Mouse (Mus musculus) MEL (cell line): ENCODE results near the gene Hnf1a. TPM values are rescaled to one million over a fixed set of nuclear protein-coding genes. Genes with fewer than 3 reads are reported as not detected.

Source experiments
- DNase-seq: peaks from one replicate; pipeline ENCODE4 v3.0.0; 2011; ENCODE audit warnings: low read depth, low spot score
- H3K27ac ChIP-seq: 2 replicates; pipeline ENCODE4 v1.5.1; 2012; ENCODE audit warnings: low read depth, mild to moderate bottlenecking, control low read depth, low read length, moderate library complexity; ENCODE audit not compliant: control insufficient read depth
- H3K27me3 ChIP-seq, 2 experiments: fragments of 150-350 bp in 1 of 2; sonication (generic) in 1 of 2; 2 replicates each; pipeline ENCODE4 v1.6.1; 2012; ENCODE audit warnings: low read length in 2 of 2, mild to moderate bottlenecking in 2 of 2, improper control_type of control experiment in 1 of 2, moderate library complexity in 1 of 2; ENCODE audit not compliant: insufficient read depth in 2 of 2, control insufficient read depth in 1 of 2
- H3K36me3 ChIP-seq, 2 experiments: 2 replicates each; pipeline ENCODE4 v1.6.1; 2012 to 2014; ENCODE audit warnings: low read length in 2 of 2, improper control_type of control experiment in 1 of 2, inconsistent platforms in 1 of 2, mild to moderate bottlenecking in 1 of 2; ENCODE audit not compliant: insufficient read depth in 2 of 2, control insufficient read depth in 1 of 2
- H3K4me1 ChIP-seq, 2 experiments: fragments of 150-350 bp in 1 of 2; sonication (generic) in 1 of 2; 2 replicates each; pipeline ENCODE4 v1.6.1; 2012; ENCODE audit warnings: low read length in 2 of 2, improper control_type of control experiment in 1 of 2, mild to moderate bottlenecking in 1 of 2; ENCODE audit not compliant: insufficient read depth in 2 of 2, control insufficient read depth in 1 of 2
- H3K4me3 ChIP-seq, 2 experiments: fragments of 150-350 bp in 1 of 2; sonication (generic) in 1 of 2; 2 replicates each; pipeline ENCODE4 v1.5.1; 2012; ENCODE audit warnings: low read depth in 2 of 2, low read length in 2 of 2, mild to moderate bottlenecking in 2 of 2, moderate library complexity in 2 of 2, control low read depth in 1 of 2, improper control_type of control experiment in 1 of 2; ENCODE audit not compliant: control insufficient read depth in 1 of 2, insufficient read depth in 1 of 2
- H3K79me2 ChIP-seq: 2 replicates; pipeline ENCODE4 v1.6.1; 2012; ENCODE audit warnings: mild to moderate bottlenecking, low read length, moderate library complexity; ENCODE audit not compliant: control insufficient read depth, poor library complexity, insufficient read depth
- H3K9ac ChIP-seq: 2 replicates; pipeline ENCODE4 v1.6.1; 2012; ENCODE audit warnings: low read depth, mild to moderate bottlenecking, control low read depth, low read length, moderate library complexity; ENCODE audit not compliant: control insufficient read depth, poor library complexity, severe bottlenecking
- H3K9me3 ChIP-seq: fragments of 150-350 bp; sonication (generic); replicated peaks from 2 replicates; pipeline ENCODE4 v1.6.1; 2012; ENCODE audit warnings: mild to moderate bottlenecking, low read length, improper control_type of control experiment, moderate library complexity; ENCODE audit not compliant: insufficient read depth
- BHLHE40 ChIP-seq: IDR thresholded peaks from 2 replicates; pipeline ENCODE4 v1.6.1; 2012; ENCODE audit warnings: low read depth, mild to moderate bottlenecking, inconsistent platforms, low read length, improper control_type of control experiment, borderline replicate concordance
- CHD2 ChIP-seq: IDR thresholded peaks from 2 replicates; pipeline ENCODE4 v1.6.1; 2011; ENCODE audit warnings: low read length, improper control_type of control experiment
- EP300 ChIP-seq, 2 experiments: IDR thresholded peaks; 2 replicates each; pipeline ENCODE4 v1.6.1; 2011; ENCODE audit warnings: improper control_type of control experiment in 2 of 2, low read length in 2 of 2, low read depth in 1 of 2, mild to moderate bottlenecking in 1 of 2
- ETS1 ChIP-seq: IDR thresholded peaks from 2 replicates; pipeline ENCODE4 v1.6.1; 2012; ENCODE audit warnings: low read depth, mild to moderate bottlenecking, inconsistent platforms, low read length, improper control_type of control experiment, moderate library complexity
- GATA1 ChIP-seq: IDR thresholded peaks from 2 replicates; pipeline ENCODE4 v1.6.1; 2011; ENCODE audit warnings: low read depth, low read length, improper control_type of control experiment
- MAFK ChIP-seq: IDR thresholded peaks from 2 replicates; pipeline ENCODE4 v1.6.1; 2011; ENCODE audit warnings: low read depth, mild to moderate bottlenecking, low read length, improper control_type of control experiment, borderline replicate concordance
- MAX ChIP-seq: IDR thresholded peaks from 2 replicates; pipeline ENCODE4 v1.6.1; 2011; ENCODE audit warnings: low read length, improper control_type of control experiment
- MAZ ChIP-seq: IDR thresholded peaks from 2 replicates; pipeline ENCODE4 v1.6.1; 2012; ENCODE audit warnings: low read depth, mild to moderate bottlenecking, inconsistent platforms, low read length, improper control_type of control experiment
- MEF2A ChIP-seq: IDR thresholded peaks from 2 replicates; pipeline ENCODE4 v1.6.1; 2014; ENCODE audit warnings: low read depth, mild to moderate bottlenecking, inconsistent platforms, low read length, improper control_type of control experiment; ENCODE audit not compliant: poor library complexity, insufficient replicate concordance, severe bottlenecking; ENCODE audit errors: extremely low read depth
- MXI1 ChIP-seq: IDR thresholded peaks from 2 replicates; pipeline ENCODE4 v1.6.1; 2011; ENCODE audit warnings: mild to moderate bottlenecking, low read depth, low read length, improper control_type of control experiment
- MYB ChIP-seq: IDR thresholded peaks from 2 replicates; pipeline ENCODE4 v1.6.1; 2011; ENCODE audit warnings: mild to moderate bottlenecking, low read depth, low read length, improper control_type of control experiment
- MYC ChIP-seq: IDR thresholded peaks from 2 replicates; pipeline ENCODE4 v1.6.1; 2011; ENCODE audit warnings: low read depth, mild to moderate bottlenecking, low read length, improper control_type of control experiment, moderate library complexity
- NELFE ChIP-seq: IDR thresholded peaks from 2 replicates; pipeline ENCODE4 v1.6.1; 2011; ENCODE audit warnings: low read depth, low read length, improper control_type of control experiment
- POLR2A ChIP-seq, 2 experiments: IDR thresholded peaks; 2 replicates each; pipeline ENCODE4 v1.6.1; 2011 to 2012; ENCODE audit warnings: low read length in 2 of 2, mild to moderate bottlenecking in 2 of 2, control low read depth in 1 of 2, improper control_type of control experiment in 1 of 2, low read depth in 1 of 2, moderate library complexity in 1 of 2; ENCODE audit not compliant: control insufficient read depth in 1 of 2, insufficient read depth in 1 of 2, poor library complexity in 1 of 2
- RAD21 ChIP-seq: IDR thresholded peaks from 2 replicates; pipeline ENCODE4 v1.6.1; 2011; ENCODE audit warnings: mild to moderate bottlenecking, low read depth, low read length, improper control_type of control experiment
- RCOR1 ChIP-seq: IDR thresholded peaks from 2 replicates; pipeline ENCODE4 v1.6.1; 2012; ENCODE audit warnings: low read depth, mild to moderate bottlenecking, inconsistent platforms, low read length, improper control_type of control experiment
- SIN3A ChIP-seq: IDR thresholded peaks from 2 replicates; pipeline ENCODE4 v1.6.1; 2012; ENCODE audit warnings: low read length, improper control_type of control experiment, inconsistent platforms
- TAL1 ChIP-seq: IDR thresholded peaks from 2 replicates; pipeline ENCODE4 v1.6.1; 2012; ENCODE audit warnings: mild to moderate bottlenecking, inconsistent platforms, low read length, moderate library complexity, mixed read lengths
- TBP ChIP-seq: IDR thresholded peaks from 2 replicates; pipeline ENCODE4 v1.8.0; 2011; ENCODE audit warnings: low read depth, low read length, improper control_type of control experiment
- TCF12 ChIP-seq: IDR thresholded peaks from 2 replicates; pipeline ENCODE4 v1.6.1; 2014; ENCODE audit warnings: low read depth, mild to moderate bottlenecking, inconsistent platforms, low read length, improper control_type of control experiment, moderate library complexity
- UBTF ChIP-seq: IDR thresholded peaks from 2 replicates; pipeline ENCODE4 v1.6.1; 2012; ENCODE audit warnings: low read depth, mild to moderate bottlenecking, inconsistent platforms, low read length, improper control_type of control experiment, moderate library complexity, borderline replicate concordance; ENCODE audit not compliant: insufficient read depth
- USF1 ChIP-seq: IDR thresholded peaks from 2 replicates; pipeline ENCODE4 v1.6.1; 2014; ENCODE audit warnings: low read depth, mild to moderate bottlenecking, inconsistent platforms, low read length, improper control_type of control experiment, moderate library complexity
- ZC3H11A ChIP-seq: IDR thresholded peaks from 2 replicates; pipeline ENCODE4 v1.6.1; 2012; ENCODE audit warnings: low read depth, mild to moderate bottlenecking, inconsistent platforms, low read length, improper control_type of control experiment
- ZKSCAN1 ChIP-seq: IDR thresholded peaks from 2 replicates; pipeline ENCODE4 v1.6.1; 2012; ENCODE audit warnings: low read depth, mild to moderate bottlenecking, inconsistent platforms, low read length, improper control_type of control experiment, moderate library complexity
- ZNF384 ChIP-seq: IDR thresholded peaks from 2 replicates; pipeline ENCODE4 v1.6.1; 2012; ENCODE audit warnings: low read depth, mild to moderate bottlenecking, inconsistent platforms, low read length, improper control_type of control experiment
- polyA plus RNA-seq, 2 experiments: library from polyadenylated mRNA; stranded (reverse) in 1 of 2; unstranded in 1 of 2; fragments of >175 nt in 1 of 2; fragments of >200 nt in 1 of 2; gene quantifications; 2 replicates each; pipeline versions ENCODE4 v1.2.1 to v1.2.4; 2012; ENCODE audit warnings: low replicate concordance in 2 of 2, low read depth in 1 of 2; ENCODE audit not compliant: insufficient read length in 2 of 2, insufficient read depth in 1 of 2, missing spikeins in 1 of 2
- total RNA-seq: library from RNA; depleted of rRNA; stranded (reverse); fragments of 300-350 nt; gene quantifications from 2 replicates; pipeline ENCODE4 v1.2.3, GENCODE M21; 2012

The Hnf1a gene
- total and polyA plus RNA-seq, 3 experiments: 0.08 to 0.28 TPM; not detected in 1

DNA sequence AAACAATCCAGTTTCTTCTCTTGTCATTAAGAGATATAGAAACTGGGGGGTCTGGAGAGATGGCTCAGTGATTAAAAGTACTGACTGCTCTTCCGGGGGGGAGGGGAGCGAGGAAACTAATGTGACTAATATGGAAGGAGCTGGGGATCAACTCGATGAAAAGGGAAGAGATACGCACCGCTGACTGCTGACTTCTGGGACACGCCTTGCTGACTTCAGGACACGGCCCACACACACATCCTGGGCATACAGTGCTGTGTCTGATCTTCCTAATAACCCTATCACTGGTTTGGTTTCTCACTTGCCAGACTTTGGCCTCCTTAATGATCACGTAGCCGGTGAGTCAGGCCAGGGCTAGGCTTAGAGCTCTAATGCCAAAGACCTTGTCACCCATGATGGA is 44.1 kb downstream of the Hnf1a start:
- Histone ChIP-seq H3K9me3 (no peaks in the 10 kb centered on the region), H3K79me2 (peaks cover 3% of the 10 kb centered on the region; the same call in 1 of the 2 replicates), H3K4me3 (peak overlapping the region in 1 of 2 experiments; percentile 16; a peak in 2 of 4 replicates), H3K27me3 (no peaks in the 10 kb centered on the region), H3K4me1 (peaks cover 9 to 41% of the 10 kb centered on the region in 2 experiments), H3K36me3 (peaks cover 0 to 32% of the 10 kb centered on the region in 2 experiments; a peak in 2 of 4 replicates), H3K27ac (peak overlapping the region; percentile 91), H3K9ac (peak overlapping the region; percentile 36)
- peak; percentile 85 for DNase-seq
- TF ChIP-seq POLR2A (IDR thresholded peaks at IDR 0.05; ENCODE audit: control insufficient read depth in 1 of 2, insufficient read depth in 1 of 2, low read depth in 1 of 2, low read length in 2 of 2, poor library complexity in 1 of 2) (peak in 1 of 2 experiments; percentile 26; a peak in 1 of 4 replicates), MYC (0 out of 2 replicates have a peak, but pooled peaks have one; percentile 47), SIN3A (peak; percentile 52; the same call in 1 of the 2 replicates), ETS1 (peak; percentile 50; the same call in 1 of the 2 replicates), MEF2A (no peak), MAFK (no peak), CHD2 (no peak), NELFE (peak; percentile 48; the same call in 1 of the 2 replicates), TBP (peak; percentile 66; the same call in 1 of the 2 replicates), RCOR1 (peak; percentile 42; the same call in 1 of the 2 replicates), RAD21 (no peak), USF1 (no peak), TCF12 (0 out of 2 replicates have a peak, but pooled peaks have one; percentile 6), GATA1 (peak; percentile 41; the same call in 1 of the 2 replicates), MAX (peak; percentile 48), EP300 (IDR thresholded peaks at IDR 0.05; ENCODE audit: low read depth in 1 of 2, low read length in 2 of 2) (peak; percentile 38 to 42; a peak in 3 of 4 replicates), MAZ (peak; percentile 16; the same call in 1 of the 2 replicates), MXI1 (peak; percentile 44; the same call in 1 of the 2 replicates)

- Histone ChIP-seq H3K4me1 (peaks cover 9 to 41% of the 10 kb centered on the region in 2 experiments), H3K79me2 (peaks cover 3% of the 10 kb centered on the region; the same call in 1 of the 2 replicates), H3K9me3 (no peaks in the 10 kb centered on the region), H3K27ac (peak overlapping the region; percentile 91), H3K9ac (peak overlapping the region; percentile 31), H3K27me3 (no peaks in the 10 kb centered on the region), H3K4me3 (peak overlapping the region in 1 of 2 experiments; percentile 16; a peak in 2 of 4 replicates), H3K36me3 (peaks cover 0 to 32% of the 10 kb centered on the region in 2 experiments; a peak in 2 of 4 replicates)
- DNase-seq: peak; percentile 53
- TF ChIP-seq SIN3A (no peak), ZC3H11A (no peak), GATA1 (peak; percentile 54; the same call in 1 of the 2 replicates), UBTF (no peak), MYB (no peak), ZKSCAN1 (no peak), MAX (no peak), NELFE (no peak), MAZ (no peak), TAL1 (peak; percentile 56), ZNF384 (no peak), POLR2A (IDR thresholded peaks at IDR 0.05; ENCODE audit: control insufficient read depth in 1 of 2, insufficient read depth in 1 of 2, low read depth in 1 of 2, low read length in 2 of 2, poor library complexity in 1 of 2) (no peak), EP300 (IDR thresholded peaks at IDR 0.05; ENCODE audit: low read depth in 1 of 2, low read length in 2 of 2) (0 out of 4 replicates have a peak, but pooled peaks of 1 of the 2 experiments have one; percentile 30), BHLHE40 (no peak)
Observed at GRCm38 (mm10) chr5:114926153-114926684, 44.7 kb downstream of the Hnf1a start.
